Comparison of ENCODE assay signal across 14 mouse cellular contexts in genomic region chr13:36314860-36315800, GRCm38 (mm10).
DNase-seq lines count a peak whose midpoint lies in the region; ATAC-seq and TF ChIP-seq lines count a peak whose summit lies in the region.
"Had no signal": no experiment of that assay in that cellular context is flagged by ENCODE, and none has a peak within 500 bp of the region (broad histone marks: within the 10 kb centered on the region; RNA-seq: fewer than 3 reads in every experiment).

No protein-coding gene starts in this region.

- no peak for ATAC-seq in forebrain, postnatal 0 days
- ATAC-seq in forebrain, embryonic 14.5 days = no peak
- no peak for ATAC-seq in lung, postnatal 0 days
- ATAC-seq in stomach, postnatal 0 days (ENCODE audit: low FRiP score, low TSS enrichment) = no peak
- ATAC-seq: forebrain, embryonic 13.5 days had no signal

- no peaks in the 10 kb centered on the region for H3K27me3 ChIP-seq in forebrain, postnatal 0 days (ENCODE audit: insufficient read depth, low read length)
- H3K27me3 ChIP-seq in forebrain, embryonic 14.5 days (replicated peaks; ENCODE audit: control insufficient read depth, insufficient read depth, low read length) = no peaks in the 10 kb centered on the region
- H3K27me3 ChIP-seq in lung, postnatal 0 days (replicated peaks; ENCODE audit: insufficient read depth, low read length) = no peaks in the 10 kb centered on the region
- H3K27me3 ChIP-seq in stomach, postnatal 0 days (ENCODE audit: control insufficient read depth, insufficient read depth, low read length) = no peaks in the 10 kb centered on the region
- H3K27me3 ChIP-seq: embryonic facial prominence, embryonic 12.5 days; forebrain, embryonic 13.5 days; limb, embryonic 12.5 days; neural tube, embryonic 13.5 days had no signal

- WGBS in forebrain, postnatal 0 days = 91% methylated on average over 10 of the region's 10 CpGs
- WGBS in forebrain, embryonic 14.5 days = 87% methylated on average over 10 of the region's 10 CpGs
- WGBS in lung, postnatal 0 days = 88% methylated on average over 10 of the region's 10 CpGs
- 90% methylated on average over 10 of the region's 10 CpGs for WGBS in stomach, postnatal 0 days

- no peaks in the 10 kb centered on the region for H3K9me3 ChIP-seq in forebrain, postnatal 0 days (ENCODE audit: low read length)
- no peaks in the 10 kb centered on the region for H3K9me3 ChIP-seq in forebrain, embryonic 14.5 days (replicated peaks; ENCODE audit: control insufficient read depth, low read length)
- no peaks in the 10 kb centered on the region for H3K9me3 ChIP-seq in lung, postnatal 0 days (ENCODE audit: low read length)
- H3K9me3 ChIP-seq in stomach, postnatal 0 days (ENCODE audit: control insufficient read depth, low read length) = no peaks in the 10 kb centered on the region
- H3K9me3 ChIP-seq: embryonic facial prominence, embryonic 12.5 days; forebrain, embryonic 13.5 days; limb, embryonic 12.5 days; neural tube, embryonic 13.5 days had no signal

- no peak for TF ChIP-seq EP300 in lung, postnatal 0 days (IDR thresholded peaks at IDR 0.05)
- TF ChIP-seq EP300 in stomach, postnatal 0 days (optimal IDR thresholded peaks at IDR 0.05) = no peak

- no peak overlapping the region for H3K27ac ChIP-seq in forebrain, postnatal 0 days (ENCODE audit: low read depth, low read length)
- H3K27ac ChIP-seq in forebrain, embryonic 14.5 days (ENCODE audit: low read depth, low read length) = no peak overlapping the region
- H3K27ac ChIP-seq in lung, postnatal 0 days (ENCODE audit: low read length) = no peak overlapping the region
- H3K27ac ChIP-seq in stomach, postnatal 0 days (replicated peaks) = no peak overlapping the region
- H3K27ac ChIP-seq: embryonic facial prominence, embryonic 12.5 days; forebrain, embryonic 13.5 days; limb, embryonic 12.5 days; neural tube, embryonic 13.5 days had no signal

- no peaks in the 10 kb centered on the region for H3K4me1 ChIP-seq in forebrain, postnatal 0 days (ENCODE audit: insufficient read depth)
- peaks cover 3% of the 10 kb centered on the region; the same call in 1 of the 2 replicates for H3K4me1 ChIP-seq in forebrain, embryonic 14.5 days (ENCODE audit: control insufficient read depth, insufficient read depth, low read length)
- no peaks in the 10 kb centered on the region for H3K4me1 ChIP-seq in lung, postnatal 0 days (ENCODE audit: insufficient read depth, low read depth, low read length)
- H3K4me1 ChIP-seq in stomach, postnatal 0 days (replicated peaks; ENCODE audit: control insufficient read depth, insufficient read depth) = no peaks in the 10 kb centered on the region
- H3K4me1 ChIP-seq: embryonic facial prominence, embryonic 12.5 days had no signal

- no peak overlapping the region for H3K4me3 ChIP-seq in forebrain, postnatal 0 days (ENCODE audit: low read depth, low read length)
- H3K4me3 ChIP-seq in forebrain, embryonic 14.5 days (ENCODE audit: low read depth, low read length) = no peak overlapping the region
- H3K4me3 ChIP-seq in lung, postnatal 0 days (ENCODE audit: low read depth, low read length) = no peak overlapping the region
- H3K4me3 ChIP-seq in stomach, postnatal 0 days (ENCODE audit: low read depth, low read length) = no peak overlapping the region
- H3K4me3 ChIP-seq: embryonic facial prominence, embryonic 12.5 days; forebrain, embryonic 13.5 days; limb, embryonic 12.5 days; neural tube, embryonic 13.5 days had no signal

- no peak overlapping the region for H3K9ac ChIP-seq in forebrain, postnatal 0 days
- H3K9ac ChIP-seq in forebrain, embryonic 14.5 days (ENCODE audit: low read length) = no peak overlapping the region
- H3K9ac ChIP-seq in lung, postnatal 0 days (replicated peaks; ENCODE audit: low read depth) = no peak overlapping the region
- no peak overlapping the region for H3K9ac ChIP-seq in stomach, postnatal 0 days (ENCODE audit: low read length)
- H3K9ac ChIP-seq: embryonic facial prominence, embryonic 12.5 days; forebrain, embryonic 13.5 days; limb, embryonic 12.5 days; neural tube, embryonic 13.5 days had no signal

- TF ChIP-seq CTCF in forebrain, postnatal 0 days (IDR thresholded peaks at IDR 0.05; ENCODE audit: low read depth) = peak; percentile 21; the same call in 1 of the 2 replicates
- TF ChIP-seq CTCF in lung, postnatal 0 days (IDR thresholded peaks at IDR 0.05) = peak; percentile 37
- peak; percentile 23; the same call in 1 of the 2 replicates for TF ChIP-seq CTCF in stomach, postnatal 0 days (IDR thresholded peaks at IDR 0.05; ENCODE audit: low read depth)

- no peaks in the 10 kb centered on the region for H3K36me3 ChIP-seq in forebrain, postnatal 0 days (ENCODE audit: insufficient read depth)
- H3K36me3 ChIP-seq in forebrain, embryonic 14.5 days (ENCODE audit: control insufficient read depth, insufficient read depth, low read length) = no peaks in the 10 kb centered on the region
- no peaks in the 10 kb centered on the region for H3K36me3 ChIP-seq in lung, postnatal 0 days (ENCODE audit: insufficient read depth, low read length)
- no peaks in the 10 kb centered on the region for H3K36me3 ChIP-seq in stomach, postnatal 0 days (ENCODE audit: control insufficient read depth, insufficient read depth, low read length)
- H3K36me3 ChIP-seq: embryonic facial prominence, embryonic 12.5 days; limb, embryonic 12.5 days; neural tube, embryonic 13.5 days had no signal

- no peak for DNase-seq in forebrain, postnatal 0 days
- no peak for DNase-seq in forebrain, embryonic 14.5 days (ENCODE audit: low spot score)
- no peak for DNase-seq in lung, postnatal 0 days (ENCODE audit: low spot score)
- no peak for DNase-seq in lung, postnatal 14 days
- peak; percentile 43 for DNase-seq in cerebellum, adult 9-11 months
- no peak for DNase-seq in stomach, postnatal 0 days (ENCODE audit: low spot score)
- no peak for DNase-seq in urinary bladder, adult 2 months (ENCODE audit: low spot score)
- DNase-seq in left cerebral cortex, adult 11 months (ENCODE audit: low spot score) = no peak
- DNase-seq: kidney, adult 11 months; right cerebral cortex, postnatal 14 days had no signal

- no peak overlapping the region for H3K4me2 ChIP-seq in forebrain, postnatal 0 days (ENCODE audit: low read depth)
- H3K4me2 ChIP-seq in forebrain, embryonic 14.5 days (ENCODE audit: low read length) = no peak overlapping the region
- no peak overlapping the region for H3K4me2 ChIP-seq in lung, postnatal 0 days (replicated peaks; ENCODE audit: low read depth, low read length)
- H3K4me2 ChIP-seq in stomach, postnatal 0 days (replicated peaks; ENCODE audit: low read depth) = no peak overlapping the region
- H3K4me2 ChIP-seq: embryonic facial prominence, embryonic 12.5 days; forebrain, embryonic 13.5 days; limb, embryonic 12.5 days; neural tube, embryonic 13.5 days had no signal
